Mouse (Mus musculus) thymus, postnatal 36 days (tissue): ENCODE data around the gene Umps.

Experiments used
- DNase-seq, 2 experiments: peaks; one replicate each; pipeline ENCODE4 v3.0.0; 2022; ENCODE audit warnings: mixed read lengths in 2 of 2

Gene Umps

GRCm38 (mm10) chr16:33953008-33953407 lies 13.8 kb downstream of the Umps start:
- DNase-seq: no peak

- peak; percentile 57 to 72 for DNase-seq
These were observed 16.0 kb downstream of the Umps start for GRCm38 (mm10) chr16:33950830-33951229.

- no peak for DNase-seq
These were observed 16.5 kb downstream of the Umps start for GRCm38 (mm10) chr16:33950386-33950785.

DNA sequence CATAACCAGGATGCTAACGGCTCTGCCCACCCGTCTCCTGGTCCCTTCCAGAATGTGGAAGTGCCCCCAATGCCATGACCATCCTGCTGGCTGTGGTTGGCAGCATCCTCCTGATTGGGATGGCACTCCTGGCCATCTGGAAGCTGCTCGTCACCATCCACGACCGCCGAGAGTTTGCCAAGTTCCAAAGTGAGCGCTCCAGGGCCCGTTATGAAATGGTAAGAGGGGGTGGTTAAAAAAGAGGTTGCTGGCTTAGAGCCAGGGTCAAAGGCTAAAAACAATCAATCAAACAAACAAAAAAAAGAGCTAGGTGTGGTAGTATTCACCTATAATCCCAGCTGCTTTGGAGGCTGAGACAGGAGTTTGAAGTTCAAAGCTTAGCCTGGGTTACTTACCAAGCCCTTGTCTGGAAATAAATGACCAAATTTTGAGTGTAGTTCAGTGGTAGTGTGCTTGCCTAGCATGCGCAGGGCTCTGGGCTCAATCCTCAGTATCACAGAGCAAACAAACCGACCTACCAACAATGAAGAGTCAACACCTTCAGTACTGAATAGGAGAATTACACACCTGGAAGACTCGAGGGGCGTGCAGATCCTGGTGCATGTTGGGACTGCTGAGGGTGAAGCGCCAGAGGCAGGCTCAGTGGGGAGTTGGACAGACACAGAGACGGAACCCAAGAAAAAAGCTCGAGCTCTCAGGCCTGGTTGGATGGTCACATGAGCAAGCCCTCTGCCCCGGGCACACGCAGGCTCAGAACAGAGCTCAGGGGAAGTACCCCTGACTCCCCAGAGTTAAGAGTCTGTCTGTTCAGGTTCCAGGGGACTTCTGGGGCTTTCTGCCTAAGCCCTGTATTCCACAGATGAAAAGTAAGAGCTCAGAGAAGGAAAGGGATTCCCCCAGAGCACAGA lies 18.9 kb downstream of the Umps start:
- no peak for DNase-seq

DNA sequence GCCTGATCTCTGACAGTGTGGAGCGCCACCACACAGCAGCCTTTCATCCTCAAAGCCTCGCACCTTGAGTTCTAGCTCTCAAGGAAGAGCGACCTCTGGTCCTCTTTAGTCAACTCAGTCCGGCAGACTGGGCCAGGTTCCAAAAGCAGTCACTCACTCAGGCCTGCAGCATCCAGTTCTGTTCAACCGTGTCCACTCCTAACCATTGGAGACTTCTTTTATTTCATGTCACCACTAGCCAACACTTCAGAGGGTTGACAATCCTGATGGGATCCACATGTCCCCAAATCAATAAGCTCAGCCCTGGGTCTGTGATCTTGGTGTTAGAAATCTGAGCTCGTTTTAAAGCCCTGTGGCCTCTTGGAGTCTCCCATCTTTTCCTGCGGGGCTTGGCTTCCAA lies 20.8 kb downstream of the Umps start:
- DNase-seq: no peak

DNA sequence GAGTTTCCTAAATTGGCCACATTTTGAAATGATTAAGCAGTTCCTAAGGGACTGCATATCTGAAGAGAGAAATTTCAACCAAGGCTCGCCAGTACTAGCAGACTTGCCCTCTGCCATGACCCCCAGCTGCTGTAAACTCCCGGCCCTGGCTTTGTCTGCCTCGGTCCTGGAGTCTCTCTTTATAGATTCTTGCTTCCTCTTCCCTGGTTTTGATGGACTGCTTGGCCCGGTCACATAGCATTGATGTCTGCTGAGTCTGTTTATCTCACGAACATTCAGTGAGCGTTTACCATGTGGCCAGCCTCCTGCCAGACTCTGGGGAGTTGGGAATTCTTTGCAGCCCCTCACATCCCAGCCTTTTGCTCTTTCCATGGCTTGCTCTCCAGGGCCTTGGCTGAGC lies 22.1 kb downstream of the Umps start:
- no peak for DNase-seq

DNA sequence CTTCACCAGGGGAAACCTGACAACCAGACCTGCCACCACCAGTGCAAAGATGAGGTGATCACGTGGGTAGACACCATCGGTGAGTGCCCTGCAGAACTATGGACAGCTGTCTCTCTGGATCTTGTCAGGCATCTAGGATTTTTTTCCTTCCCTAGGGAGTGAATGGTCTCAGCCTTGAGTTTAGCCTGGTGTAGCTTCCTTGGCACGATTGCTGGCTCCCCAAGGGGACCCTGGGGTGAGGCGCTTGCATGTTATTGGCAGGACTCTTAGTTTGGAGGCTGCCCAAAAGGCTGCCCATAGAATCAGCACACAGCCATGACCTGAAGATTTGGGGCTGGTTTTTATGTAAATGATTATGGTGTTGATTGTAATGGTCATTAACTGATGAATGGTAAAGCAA lies 22.7 kb downstream of the Umps start:
- DNase-seq: no peak

GRCm38 (mm10) chr16:33943388-33943787 lies 23.4 kb downstream of the Umps start:
- DNase-seq: no peak

- no peak for DNase-seq
These were observed 24.5 kb downstream of the Umps start for GRCm38 (mm10) chr16:33942341-33942740.

DNA sequence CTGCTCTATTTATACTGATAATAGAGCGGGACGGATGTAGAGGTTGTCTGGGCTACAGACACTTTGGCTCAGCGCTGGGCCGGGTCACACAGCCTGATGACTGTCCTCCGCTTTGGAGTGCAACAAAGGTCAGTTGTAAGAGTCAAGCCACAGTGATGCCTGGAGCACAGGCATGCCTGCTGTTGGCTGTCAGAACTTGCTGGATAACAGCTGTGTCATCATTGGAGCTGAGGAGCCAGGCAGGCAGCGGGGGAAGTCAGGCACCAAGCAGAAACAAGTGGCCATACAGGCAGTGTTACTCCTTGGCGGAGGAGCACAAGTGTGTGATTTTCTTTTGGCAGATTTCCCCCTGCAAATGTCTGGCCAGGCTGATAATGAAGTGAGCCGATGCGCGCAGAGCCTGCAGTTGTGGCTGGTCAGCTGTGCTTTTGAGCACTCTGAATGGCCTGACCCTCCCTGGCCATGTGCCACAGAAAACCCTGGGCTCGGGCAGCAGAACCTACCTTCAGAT lies 25.5 kb downstream of the Umps start:
- no peak for DNase-seq

DNA sequence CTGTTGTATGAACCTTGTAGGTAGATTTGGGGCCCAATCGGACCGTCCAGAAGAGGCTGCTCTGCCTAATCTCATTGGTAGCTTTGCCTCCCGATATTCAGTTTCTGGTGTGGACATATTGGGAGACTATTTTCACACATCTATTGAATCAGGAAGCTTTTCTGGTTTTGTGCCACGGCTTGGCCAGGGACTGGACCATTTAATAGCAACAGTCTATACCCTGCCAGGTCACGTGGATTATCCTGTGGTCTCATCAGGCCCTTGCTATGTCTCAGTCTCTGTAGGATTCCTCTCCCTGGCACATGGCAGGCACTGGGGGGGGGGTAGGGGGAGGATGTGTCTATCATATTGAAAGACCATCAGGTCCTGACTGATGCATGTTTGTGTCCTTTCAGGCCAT lies 26.7 kb downstream of the Umps start:
- no peak for DNase-seq

- no peak for DNase-seq
These were observed 27.2 kb downstream of the Umps start for GRCm38 (mm10) chr16:33939636-33940035.

DNA sequence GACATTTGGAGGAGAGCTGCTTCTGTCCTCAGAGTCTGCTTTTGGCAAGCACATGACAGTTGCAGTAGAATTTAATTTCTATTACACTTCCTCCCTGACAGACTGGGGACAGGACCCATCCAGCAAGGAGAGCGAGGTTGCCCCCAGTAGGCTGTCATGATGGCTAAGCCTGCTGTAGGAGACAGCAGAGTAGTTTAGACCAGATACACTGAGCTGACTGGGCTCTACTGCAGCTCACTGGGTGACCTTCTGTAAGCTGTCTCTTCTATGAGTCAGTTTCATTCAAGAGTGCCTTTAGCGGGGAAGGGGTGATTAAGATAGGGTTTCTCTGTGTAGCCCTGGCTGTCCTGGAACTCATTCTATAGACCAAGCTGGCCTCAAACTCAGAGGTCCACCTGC lies 27.7 kb downstream of the Umps start:
- DNase-seq: no peak

GRCm38 (mm10) chr16:33938311-33939132 lies 28.3 kb downstream of the Umps start:
- no peak for DNase-seq

- no peak for DNase-seq
These were observed 29.3 kb downstream of the Umps start for GRCm38 (mm10) chr16:33937567-33937966.

GRCm38 (mm10) chr16:33936885-33937284 lies 30.0 kb downstream of the Umps start:
- DNase-seq: no peak

- DNase-seq: no peak
These were observed 31.4 kb downstream of the Umps start for GRCm38 (mm10) chr16:33935407-33935785.

DNA sequence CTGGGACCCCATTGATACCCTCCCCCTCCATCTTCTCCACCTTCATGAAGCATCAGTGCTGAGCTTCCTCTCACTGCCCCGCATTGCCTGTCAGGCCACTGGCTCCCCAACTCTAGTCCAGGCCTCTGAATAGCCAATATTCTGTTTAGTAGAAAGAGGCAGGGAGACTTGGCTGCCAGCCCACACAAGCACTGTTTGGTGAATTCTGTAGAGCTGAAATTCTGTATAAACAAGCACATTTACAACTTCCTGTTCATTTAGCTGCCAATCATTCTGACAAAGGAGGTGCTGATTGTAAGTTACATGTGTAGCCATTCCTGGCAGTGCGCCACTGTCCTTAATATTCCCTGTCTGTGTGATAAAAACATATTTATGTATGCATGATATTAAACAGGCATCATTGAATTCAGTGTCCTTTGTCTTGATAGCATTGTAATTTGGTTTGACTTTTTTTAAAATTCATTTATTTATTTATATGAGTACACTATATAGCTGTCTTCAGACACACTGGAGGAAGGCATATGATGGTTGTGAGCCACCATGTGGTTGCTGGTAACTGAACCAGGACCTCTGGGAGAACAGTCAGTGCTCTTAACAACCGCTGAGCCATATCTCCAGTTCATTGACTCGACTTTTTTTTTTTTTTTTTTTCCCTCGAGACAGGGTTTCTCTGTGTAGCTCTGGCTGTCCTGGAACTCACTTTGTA lies 32.0 kb downstream of the Umps start:
- DNase-seq: no peak

DNA sequence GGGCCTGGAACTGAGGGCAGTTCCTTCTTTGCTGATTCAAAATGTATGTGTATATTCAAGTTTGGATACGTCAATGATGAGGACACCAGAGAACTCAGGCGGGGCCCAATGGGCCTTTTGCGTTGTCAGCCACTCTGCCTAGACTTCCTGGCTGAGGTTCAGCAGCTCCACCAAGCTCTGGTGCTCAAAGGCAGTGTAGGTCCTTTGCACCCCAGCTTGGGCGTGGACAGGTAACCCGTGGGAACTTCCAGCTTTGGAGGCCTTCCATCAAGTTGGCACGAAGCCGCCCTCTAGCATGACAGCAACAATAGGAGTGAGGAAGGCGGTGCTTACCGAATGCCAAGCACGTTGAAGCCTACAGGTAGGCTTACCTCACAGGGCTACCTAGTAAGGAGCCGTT lies 33.4 kb downstream of the Umps start:
- DNase-seq: no peak

- no peak for DNase-seq
These were observed 34.7 kb downstream of the Umps start for GRCm38 (mm10) chr16:33932126-33932525.

DNA sequence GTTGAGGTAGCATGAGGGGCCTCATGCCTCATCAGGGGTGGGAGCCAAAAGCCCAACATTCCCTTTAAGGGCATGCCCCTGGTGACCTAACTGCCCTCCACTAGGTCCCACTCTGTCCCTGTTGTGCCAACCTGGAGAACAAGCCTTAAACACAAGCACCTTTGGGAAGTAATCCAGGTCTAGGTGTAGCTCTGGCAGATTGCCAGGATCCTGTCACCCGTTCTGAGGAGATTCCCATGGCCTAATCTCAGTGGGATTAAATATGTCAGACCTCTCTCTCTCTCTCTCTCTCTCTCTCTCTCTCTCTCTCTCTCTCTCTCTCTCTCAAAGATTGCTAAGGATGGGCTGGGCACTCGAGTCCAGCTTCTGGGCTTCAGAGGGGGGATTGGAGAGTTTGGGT lies 35.2 kb downstream of the Umps start:
- no peak for DNase-seq

DNA sequence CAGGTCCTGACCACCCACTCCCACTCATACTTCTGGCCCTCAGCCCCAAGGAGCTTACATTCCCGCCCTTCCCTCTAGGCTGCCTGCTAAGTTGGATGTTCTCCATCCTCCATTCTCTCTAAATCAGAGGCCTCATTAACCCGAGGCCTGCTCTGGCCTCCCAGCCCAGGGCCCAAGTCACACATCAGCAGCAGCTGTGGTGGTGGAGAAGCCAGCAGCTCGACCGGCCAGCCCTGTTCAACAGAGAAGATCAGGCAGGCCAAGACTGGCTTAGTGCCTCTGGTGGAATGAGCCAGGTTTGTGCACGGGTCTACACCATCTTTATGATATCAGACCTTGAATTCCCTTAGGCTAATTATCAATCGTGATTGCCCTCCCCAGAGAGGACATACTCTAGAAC lies 36.1 kb downstream of the Umps start:
- DNase-seq: no peak

DNA sequence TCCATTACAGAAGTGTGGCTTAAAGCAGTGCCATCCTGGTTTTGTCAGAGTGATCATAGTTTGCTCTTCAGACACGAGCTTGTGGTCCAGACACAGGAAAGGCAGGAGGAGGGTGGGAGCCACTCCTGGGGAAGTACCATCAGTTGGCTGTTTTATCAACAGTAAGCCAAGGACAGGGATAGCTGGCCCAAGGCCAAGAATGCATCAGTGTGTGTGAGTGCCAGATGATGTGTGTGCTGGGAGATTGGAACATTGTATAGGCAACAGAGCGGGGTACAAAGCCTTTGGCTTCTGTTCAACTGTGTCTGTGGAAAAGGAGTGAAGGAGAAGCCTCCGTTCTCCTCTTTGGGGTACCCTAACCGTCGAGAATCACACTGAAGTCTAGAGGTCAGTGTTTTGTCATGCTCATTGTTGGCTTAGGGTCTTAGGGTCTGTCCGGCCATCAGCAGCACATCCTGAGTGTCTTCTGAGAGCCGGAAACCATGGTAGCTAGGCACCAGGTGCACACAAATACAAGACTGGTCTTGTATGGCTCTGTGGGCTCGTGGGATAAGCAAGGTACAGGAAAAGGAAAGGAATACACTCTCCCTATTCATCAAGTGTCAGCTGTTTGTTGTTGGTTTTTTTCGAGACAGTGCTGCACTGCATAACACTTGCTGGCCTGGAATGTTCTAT lies 37.9 kb downstream of the Umps start:
- no peak for DNase-seq
